Mouse (Mus musculus): ENCODE results near the gene Uqcr11.

- TF ChIP-seq POLR2A (IDR thresholded peaks at IDR 0.05; ENCODE audit: insufficient read depth, low read depth, low read length), result no peak
- no peak for TF ChIP-seq CTCF (IDR thresholded peaks at IDR 0.05)
- no peak for TF ChIP-seq EP300 (IDR thresholded peaks at IDR 0.05; ENCODE audit: insufficient read depth, low read depth, low read length)
Measured at GRCm38 (mm10) chr10:80420729-80421128, 14.1 kb upstream of the Uqcr11 start.
